Mouse (Mus musculus): ENCODE measurements around the gene Otop3. TPM values are rescaled to one million over a fixed set of nuclear protein-coding genes. Genes with fewer than 3 reads are reported as not detected.
"Not testable (repeated sequence)": the region's sequence is repeated elsewhere in the genome, so short reads cannot be mapped to it uniquely, and the experiment has no call there.

Otop3 gene
- polyA plus RNA-seq, 1 experiment: not detected

GRCm38 (mm10) chr11:115383701-115384474 is 49.4 kb downstream of the Otop3 start:
- Histone ChIP-seq H3K36me3 (ENCODE audit: control insufficient read depth, insufficient read depth, low read length, poor library complexity, severe bottlenecking) (no peaks in the 10 kb centered on the region), H3K9me3 (replicated peaks; ENCODE audit: control insufficient read depth, insufficient read depth, low read length, poor library complexity, severe bottlenecking) (no peaks in the 10 kb centered on the region), H3K9ac (ENCODE audit: low read depth, poor library complexity, severe bottlenecking) (no peak overlapping the region), H3K4me1 (ENCODE audit: control insufficient read depth, insufficient read depth, low read length) (peaks cover 7% of the 10 kb centered on the region), H3K27me3 (ENCODE audit: control insufficient read depth, insufficient read depth, low read length, poor library complexity, severe bottlenecking) (no peaks in the 10 kb centered on the region), H3K27ac (ENCODE audit: insufficient read depth, low read length) (no peak overlapping the region), H3K4me3 (ENCODE audit: low read depth, low read length) (no peak overlapping the region)
- TF ChIP-seq CTCF (IDR thresholded peaks at IDR 0.05; ENCODE audit: low read depth, low read length) (no peak), POLR2A (IDR thresholded peaks at IDR 0.05; ENCODE audit: insufficient read depth, low read length) (no peak)

GRCm38 (mm10) chr11:115384587-115384986 is 50.1 kb downstream of the Otop3 start:
- no peaks in the 10 kb centered on the region for H3K27me3 ChIP-seq (ENCODE audit: control insufficient read depth, insufficient read depth, low read length, poor library complexity, severe bottlenecking)
- H3K9me3 ChIP-seq (replicated peaks; ENCODE audit: control insufficient read depth, insufficient read depth, low read length, poor library complexity, severe bottlenecking): no peaks in the 10 kb centered on the region
- H3K9ac ChIP-seq (ENCODE audit: low read depth, poor library complexity, severe bottlenecking): no peak overlapping the region
- no peaks in the 10 kb centered on the region for H3K36me3 ChIP-seq (ENCODE audit: control insufficient read depth, insufficient read depth, low read length, poor library complexity, severe bottlenecking)
- TF ChIP-seq CTCF (IDR thresholded peaks at IDR 0.05; ENCODE audit: low read depth, low read length) (no peak), EP300 (IDR thresholded peaks at IDR 0.05; ENCODE audit: insufficient read depth, low read depth, low read length) (no peak), POLR2A (IDR thresholded peaks at IDR 0.05; ENCODE audit: insufficient read depth, low read length) (no peak)
- H3K4me3 ChIP-seq (ENCODE audit: low read depth, low read length): no peak overlapping the region
- no peak overlapping the region for H3K27ac ChIP-seq (ENCODE audit: insufficient read depth, low read length)
- peaks cover 7% of the 10 kb centered on the region for H3K4me1 ChIP-seq (ENCODE audit: control insufficient read depth, insufficient read depth, low read length)

GRCm38 (mm10) chr11:115386859-115387258 is 52.3 kb downstream of the Otop3 start:
- not testable (repeated sequence) for H3K4me3 ChIP-seq (ENCODE audit: low read depth, low read length); H3K4me1 ChIP-seq (ENCODE audit: control insufficient read depth, insufficient read depth, low read length); H3K9ac ChIP-seq (ENCODE audit: low read depth, poor library complexity, severe bottlenecking); H3K27ac ChIP-seq (ENCODE audit: insufficient read depth, low read length); H3K9me3 ChIP-seq (replicated peaks; ENCODE audit: control insufficient read depth, insufficient read depth, low read length, poor library complexity, severe bottlenecking); H3K27me3 ChIP-seq (ENCODE audit: control insufficient read depth, insufficient read depth, low read length, poor library complexity, severe bottlenecking); H3K36me3 ChIP-seq (ENCODE audit: control insufficient read depth, insufficient read depth, low read length, poor library complexity, severe bottlenecking)

GRCm38 (mm10) chr11:115391358-115391757 is 56.8 kb downstream of the Otop3 start:
- TF ChIP-seq POLR2A (IDR thresholded peaks at IDR 0.05; ENCODE audit: insufficient read depth, low read length) (no peak), CTCF (IDR thresholded peaks at IDR 0.05; ENCODE audit: low read depth, low read length) (no peak), EP300 (IDR thresholded peaks at IDR 0.05; ENCODE audit: insufficient read depth, low read depth, low read length) (no peak)
- Histone ChIP-seq H3K27ac (ENCODE audit: insufficient read depth, low read length) (no peak overlapping the region), H3K9me3 (replicated peaks; ENCODE audit: control insufficient read depth, insufficient read depth, low read length, poor library complexity, severe bottlenecking) (no peaks in the 10 kb centered on the region), H3K36me3 (ENCODE audit: control insufficient read depth, insufficient read depth, low read length, poor library complexity, severe bottlenecking) (no peaks in the 10 kb centered on the region), H3K9ac (ENCODE audit: low read depth, poor library complexity, severe bottlenecking) (no peak overlapping the region), H3K27me3 (ENCODE audit: control insufficient read depth, insufficient read depth, low read length, poor library complexity, severe bottlenecking) (no peaks in the 10 kb centered on the region), H3K4me3 (ENCODE audit: low read depth, low read length) (no peak overlapping the region), H3K4me1 (ENCODE audit: control insufficient read depth, insufficient read depth, low read length) (peaks cover 3% of the 10 kb centered on the region)

GRCm38 (mm10) chr11:115393721-115394325 is 59.3 kb downstream of the Otop3 start:
- Histone ChIP-seq H3K4me3 (ENCODE audit: low read depth, low read length) (peak overlapping the region; percentile 29), H3K9me3 (replicated peaks; ENCODE audit: control insufficient read depth, insufficient read depth, low read length, poor library complexity, severe bottlenecking) (no peaks in the 10 kb centered on the region), H3K36me3 (ENCODE audit: control insufficient read depth, insufficient read depth, low read length, poor library complexity, severe bottlenecking) (no peaks in the 10 kb centered on the region), H3K27ac (ENCODE audit: insufficient read depth, low read length) (no peak overlapping the region), H3K9ac (ENCODE audit: low read depth, poor library complexity, severe bottlenecking) (peak overlapping the region; percentile 0; the same call in 1 of the 2 replicates), H3K4me1 (ENCODE audit: control insufficient read depth, insufficient read depth, low read length) (peaks cover 3% of the 10 kb centered on the region), H3K27me3 (ENCODE audit: control insufficient read depth, insufficient read depth, low read length, poor library complexity, severe bottlenecking) (no peaks in the 10 kb centered on the region)
- TF ChIP-seq CTCF (IDR thresholded peaks at IDR 0.05; ENCODE audit: low read depth, low read length): no peak
- no peak for TF ChIP-seq EP300 (IDR thresholded peaks at IDR 0.05; ENCODE audit: insufficient read depth, low read depth, low read length)
- TF ChIP-seq POLR2A (IDR thresholded peaks at IDR 0.05; ENCODE audit: insufficient read depth, low read length): no peak

Other genes starting within 250 kb of the Otop3 start
- 0.99 and 3.0 TPM in 2 replicates for gene Rab37, start 243.3 kb upstream of the Otop3 start, polyA plus RNA-seq (2011; ENCODE audit: insufficient read depth, insufficient read length, low read depth, missing spikeins)
- gene Cd300lf, start 200.7 kb upstream of the Otop3 start, polyA plus RNA-seq (2011; ENCODE audit: insufficient read depth, insufficient read length, low read depth, missing spikeins): 1.1 TPM in 1 of 2 replicates, not detected in the other
- gene Slc9a3r1, start 171.4 kb upstream of the Otop3 start, polyA plus RNA-seq (2011; ENCODE audit: insufficient read depth, insufficient read length, low read depth, missing spikeins): 73.2 and 77.8 TPM in 2 replicates
- 4.8 and 8.0 TPM in 2 replicates for gene Tmem104, start 147.2 kb upstream of the Otop3 start, polyA plus RNA-seq (2011; ENCODE audit: insufficient read depth, insufficient read length, low read depth, missing spikeins)
- 13.1 and 16.2 TPM in 2 replicates for gene Nat9, start 146.9 kb upstream of the Otop3 start, polyA plus RNA-seq (2011; ENCODE audit: insufficient read depth, insufficient read length, low read depth, missing spikeins)
- 0.13 TPM in 1 of 2 replicates, not detected in the other for gene Grin2c, start 67.5 kb upstream of the Otop3 start, polyA plus RNA-seq (2011; ENCODE audit: insufficient read depth, insufficient read length, low read depth, missing spikeins)
- gene Fdxr, start 57.7 kb upstream of the Otop3 start, polyA plus RNA-seq (2011; ENCODE audit: insufficient read depth, insufficient read length, low read depth, missing spikeins): 11.6 and 12.8 TPM in 2 replicates
- gene Fads6, start 37.1 kb upstream of the Otop3 start, polyA plus RNA-seq (2011; ENCODE audit: insufficient read depth, insufficient read length, low read depth, missing spikeins): 6.7 and 7.1 TPM in 2 replicates
- not detected in 2 replicates for gene Otop2, start 27.6 kb upstream of the Otop3 start, polyA plus RNA-seq (2011; ENCODE audit: insufficient read depth, insufficient read length, low read depth, missing spikeins)
- gene Ush1g, start 12.7 kb upstream of the Otop3 start, polyA plus RNA-seq (2011; ENCODE audit: insufficient read depth, insufficient read length, low read depth, missing spikeins): 0.24 and 0.33 TPM in 2 replicates
- gene Hid1, start 33.0 kb downstream of the Otop3 start, polyA plus RNA-seq (2011; ENCODE audit: insufficient read depth, insufficient read length, low read depth, missing spikeins): 2.5 and 3.2 TPM in 2 replicates
- 12.3 and 14.1 TPM in 2 replicates for gene Cdr2l, start 47.2 kb downstream of the Otop3 start, polyA plus RNA-seq (2011; ENCODE audit: insufficient read depth, insufficient read length, low read depth, missing spikeins)
- 50.9 and 60.6 TPM in 2 replicates for gene Mrpl58, start 69.0 kb downstream of the Otop3 start, polyA plus RNA-seq (2011; ENCODE audit: insufficient read depth, insufficient read length, low read depth, missing spikeins)
- 340 and 358 TPM in 2 replicates for gene Atp5h, start 85.2 kb downstream of the Otop3 start, polyA plus RNA-seq (2011; ENCODE audit: insufficient read depth, insufficient read length, low read depth, missing spikeins)
- gene Kctd2, start 85.4 kb downstream of the Otop3 start, polyA plus RNA-seq (2011; ENCODE audit: insufficient read depth, insufficient read length, low read depth, missing spikeins): 22.9 and 26.4 TPM in 2 replicates
- gene Trim80, start 105.8 kb downstream of the Otop3 start, polyA plus RNA-seq (2011; ENCODE audit: insufficient read depth, insufficient read length, low read depth, missing spikeins): not detected in 2 replicates
- not detected in 2 replicates for gene Slc16a5, start 127.7 kb downstream of the Otop3 start, polyA plus RNA-seq (2011; ENCODE audit: insufficient read depth, insufficient read length, low read depth, missing spikeins)
- gene Armc7, start 140.9 kb downstream of the Otop3 start, polyA plus RNA-seq (2011; ENCODE audit: insufficient read depth, insufficient read length, low read depth, missing spikeins): 3.0 and 3.6 TPM in 2 replicates
- 42.7 and 43.2 TPM in 2 replicates for gene Nt5c, start 157.1 kb downstream of the Otop3 start, polyA plus RNA-seq (2011; ENCODE audit: insufficient read depth, insufficient read length, low read depth, missing spikeins)
- 163 and 173 TPM in 2 replicates for gene Jpt1, start 179.7 kb downstream of the Otop3 start, polyA plus RNA-seq (2011; ENCODE audit: insufficient read depth, insufficient read length, low read depth, missing spikeins)
- 1,012 and 1,017 TPM in 2 replicates for gene Sumo2, start 201.5 kb downstream of the Otop3 start, polyA plus RNA-seq (2011; ENCODE audit: insufficient read depth, insufficient read length, low read depth, missing spikeins)
- gene Nup85, start 229.7 kb downstream of the Otop3 start, polyA plus RNA-seq (2011; ENCODE audit: insufficient read depth, insufficient read length, low read depth, missing spikeins): 99.9 and 103 TPM in 2 replicates

Measured in ES-Bruce4 (cell line).